Mouse (Mus musculus) testis, adult 2 months (tissue): ENCODE results near the gene Cfap54.

Experiments used
- CTCF ChIP-seq: fragments of 200-500 bp; IDR thresholded peaks from 2 replicates; pipeline ENCODE4 v1.5.1; 2012; ENCODE audit warnings: low read depth, mild to moderate bottlenecking, inconsistent platforms, low read length, moderate library complexity; ENCODE audit not compliant: control insufficient read depth, insufficient read depth, insufficient replicate concordance
- POLR2A ChIP-seq: fragments of 200-500 bp; IDR thresholded peaks from 2 replicates; pipeline ENCODE4 v1.6.1; 2012; ENCODE audit warnings: low read depth, mild to moderate bottlenecking, inconsistent platforms, low read length, moderate library complexity; ENCODE audit not compliant: control insufficient read depth

GRCm38 (mm10) chr10:93126025-93126424, 44.6 kb upstream of the Cfap54 start:
- TF ChIP-seq POLR2A = no peak
- TF ChIP-seq CTCF = no peak
